Mouse (Mus musculus) ovary, postnatal 14 days (tissue): ENCODE measurements around the gene Tssk1.

Source experiments
- DNase-seq: peaks from one replicate; pipeline ENCODE4 v3.0.0; 2022; ENCODE audit warnings: low spot score

Tssk1 gene

GRCm38 (mm10) chr16:17893923-17894322 is at the start of gene Tssk1:
Gene Tssk1 (plus strand): TSS chr16:17894223.
- no peak for DNase-seq

- no peak for DNase-seq
These were observed 45.6 kb upstream of the Tssk1 start for GRCm38 (mm10) chr16:17848431-17848830.

GRCm38 (mm10) chr16:17848928-17849327 is 45.1 kb upstream of the Tssk1 start:
- no peak for DNase-seq

GRCm38 (mm10) chr16:17849486-17849885 is 44.5 kb upstream of the Tssk1 start:
- no peak for DNase-seq

GRCm38 (mm10) chr16:17851331-17851730 is 42.7 kb upstream of the Tssk1 start:
- DNase-seq = no peak

GRCm38 (mm10) chr16:17851860-17852259 is 42.2 kb upstream of the Tssk1 start:
- no peak for DNase-seq

- no peak for DNase-seq
These were observed 40.8 kb upstream of the Tssk1 start for GRCm38 (mm10) chr16:17853263-17853662.

GRCm38 (mm10) chr16:17857157-17857556 is 36.9 kb upstream of the Tssk1 start:
- no peak for DNase-seq

GRCm38 (mm10) chr16:17858592-17858991 is 35.4 kb upstream of the Tssk1 start:
- no peak for DNase-seq

- no peak for DNase-seq
These were observed 28.7 kb upstream of the Tssk1 start for GRCm38 (mm10) chr16:17865293-17865692.

GRCm38 (mm10) chr16:17865770-17866169 is 28.3 kb upstream of the Tssk1 start:
- no peak for DNase-seq

- no peak for DNase-seq
These were observed 22.8 kb upstream of the Tssk1 start for GRCm38 (mm10) chr16:17871248-17871647.

GRCm38 (mm10) chr16:17872995-17873394 is 21.0 kb upstream of the Tssk1 start:
- DNase-seq = no peak

GRCm38 (mm10) chr16:17875174-17875573 is 18.8 kb upstream of the Tssk1 start:
- no peak for DNase-seq

- DNase-seq = no peak
These were observed 17.9 kb upstream of the Tssk1 start for GRCm38 (mm10) chr16:17876096-17876495.

GRCm38 (mm10) chr16:17879571-17879970 is 14.5 kb upstream of the Tssk1 start:
- DNase-seq = no peak

GRCm38 (mm10) chr16:17882196-17882595 is 11.8 kb upstream of the Tssk1 start:
- no peak for DNase-seq

- DNase-seq = no peak
These were observed 9.9 kb upstream of the Tssk1 start for GRCm38 (mm10) chr16:17884116-17884515.

GRCm38 (mm10) chr16:17889689-17890341 is 4.2 kb upstream of the Tssk1 start:
- no peak for DNase-seq

GRCm38 (mm10) chr16:17890342-17890727 is 3.7 kb upstream of the Tssk1 start:
- no peak for DNase-seq

- peak; percentile 70 for DNase-seq
These were observed 3.0 kb upstream of the Tssk1 start for GRCm38 (mm10) chr16:17890917-17891566.

GRCm38 (mm10) chr16:17891567-17891959 is 2.5 kb upstream of the Tssk1 start, which contains the start of gene Gm20518:
Gene Gm20518 (minus strand): TSS chr16:17891671.
- peak; percentile 98 for DNase-seq

- peak; percentile 46 for DNase-seq
These were observed 1.4 kb upstream of the Tssk1 start for GRCm38 (mm10) chr16:17892606-17893005.

GRCm38 (mm10) chr16:17896091-17896490 is 2.1 kb downstream of the Tssk1 start:
- no peak for DNase-seq
